Mouse (Mus musculus): ENCODE measurements around the gene Fam120a. TPM values are rescaled to one million over a fixed set of nuclear protein-coding genes. Genes with fewer than 3 reads are reported as not detected.

Gene Fam120a
- polyA plus RNA-seq, 1 experiment from 2014 or later, result 19.3 TPM

GRCm38 (mm10) chr13:48864673-48865356 is 103.0 kb downstream of the Fam120a start:
- Histone ChIP-seq H3K4me2 (replicated peaks) (no peak overlapping the region), H3K9me3 (peaks cover 3% of the 10 kb centered on the region; the same call in 1 of the 2 replicates), H3K9ac (no peak overlapping the region), H3K36me3 (0 out of 2 replicates have a peak, but pooled peaks cover 2% of the 10 kb centered on the region), H3K4me1 (peaks cover 48% of the 10 kb centered on the region), H3K27ac (no peak overlapping the region), H3K27me3 (no peaks in the 10 kb centered on the region), H3K4me3 (no peak overlapping the region)
- ATAC-seq (ENCODE audit: insufficient number of reproducible peaks, insufficient read depth, low FRiP score, low TSS enrichment), result no peak
- WGBS, result 73% methylated on average over 12 of the region's 12 CpGs

- H3K9ac ChIP-seq, result no peak overlapping the region
- peaks cover 48% of the 10 kb centered on the region for H3K4me1 ChIP-seq
- no peak overlapping the region for H3K4me2 ChIP-seq (replicated peaks)
- ATAC-seq (ENCODE audit: insufficient number of reproducible peaks, insufficient read depth, low FRiP score, low TSS enrichment), result no peak
- peaks cover 3% of the 10 kb centered on the region; the same call in 1 of the 2 replicates for H3K9me3 ChIP-seq
- H3K36me3 ChIP-seq, result 0 out of 2 replicates have a peak, but pooled peaks cover 2% of the 10 kb centered on the region
- H3K27ac ChIP-seq, result peak overlapping the region; percentile 30; the same call in 1 of the 2 replicates
- no peaks in the 10 kb centered on the region for H3K27me3 ChIP-seq
- H3K4me3 ChIP-seq, result no peak overlapping the region
- 50% methylated on average over 9 of the region's 9 CpGs for WGBS
Observed at GRCm38 (mm10) chr13:48863556-48863955, 104.3 kb downstream of the Fam120a start.

GRCm38 (mm10) chr13:48861913-48862312 is 105.9 kb downstream of the Fam120a start:
- Histone ChIP-seq H3K36me3 (0 out of 2 replicates have a peak, but pooled peaks cover 2% of the 10 kb centered on the region), H3K27me3 (no peaks in the 10 kb centered on the region), H3K27ac (no peak overlapping the region), H3K4me1 (peaks cover 57% of the 10 kb centered on the region), H3K9ac (no peak overlapping the region), H3K4me2 (replicated peaks) (no peak overlapping the region), H3K4me3 (no peak overlapping the region), H3K9me3 (peaks cover 3% of the 10 kb centered on the region; the same call in 1 of the 2 replicates)
- no peak for ATAC-seq (ENCODE audit: insufficient number of reproducible peaks, insufficient read depth, low FRiP score, low TSS enrichment)
- WGBS, result 89% methylated on average over 1 of the region's 1 CpGs

- H3K36me3 ChIP-seq, result 0 out of 2 replicates have a peak, but pooled peaks cover 2% of the 10 kb centered on the region
- no peaks in the 10 kb centered on the region for H3K27me3 ChIP-seq
- ATAC-seq (ENCODE audit: insufficient number of reproducible peaks, insufficient read depth, low FRiP score, low TSS enrichment), result no peak
- H3K9me3 ChIP-seq, result peaks cover 3% of the 10 kb centered on the region; the same call in 1 of the 2 replicates
- no peak overlapping the region for H3K27ac ChIP-seq
- H3K4me3 ChIP-seq, result no peak overlapping the region
- H3K4me2 ChIP-seq (replicated peaks), result no peak overlapping the region
- WGBS, result 72% methylated on average over 4 of the region's 4 CpGs
- H3K4me1 ChIP-seq, result peaks cover 67% of the 10 kb centered on the region
- H3K9ac ChIP-seq, result no peak overlapping the region
Observed at GRCm38 (mm10) chr13:48858779-48859178, 109.0 kb downstream of the Fam120a start.

GRCm38 (mm10) chr13:48858054-48858453 is 109.8 kb downstream of the Fam120a start:
- no peak overlapping the region for H3K9ac ChIP-seq
- no peak overlapping the region for H3K27ac ChIP-seq
- no peaks in the 10 kb centered on the region for H3K27me3 ChIP-seq
- no peak for ATAC-seq (ENCODE audit: insufficient number of reproducible peaks, insufficient read depth, low FRiP score, low TSS enrichment)
- H3K4me3 ChIP-seq, result no peak overlapping the region
- no peak overlapping the region for H3K4me2 ChIP-seq (replicated peaks)
- peaks cover 66% of the 10 kb centered on the region for H3K4me1 ChIP-seq
- 0 out of 2 replicates have a peak, but pooled peaks cover 2% of the 10 kb centered on the region for H3K36me3 ChIP-seq
- H3K9me3 ChIP-seq, result peaks cover 3% of the 10 kb centered on the region; the same call in 1 of the 2 replicates
- WGBS, result 65% methylated on average over 6 of the region's 6 CpGs

GRCm38 (mm10) chr13:48857246-48857932 is 110.4 kb downstream of the Fam120a start:
- ATAC-seq (ENCODE audit: insufficient number of reproducible peaks, insufficient read depth, low FRiP score, low TSS enrichment), result no peak
- no peak overlapping the region for H3K9ac ChIP-seq
- no peaks in the 10 kb centered on the region for H3K27me3 ChIP-seq
- peaks cover 66% of the 10 kb centered on the region for H3K4me1 ChIP-seq
- WGBS, result 45% methylated on average over 7 of the region's 7 CpGs
- no peak overlapping the region for H3K27ac ChIP-seq
- H3K9me3 ChIP-seq, result peaks cover 3% of the 10 kb centered on the region; the same call in 1 of the 2 replicates
- H3K36me3 ChIP-seq, result 0 out of 2 replicates have a peak, but pooled peaks cover 2% of the 10 kb centered on the region
- H3K4me2 ChIP-seq (replicated peaks), result no peak overlapping the region
- H3K4me3 ChIP-seq, result no peak overlapping the region

- peaks cover 71% of the 10 kb centered on the region for H3K4me1 ChIP-seq
- whole genome bisulfite sequencing, result 44% methylated on average over 3 of the region's 3 CpGs
- no peaks in the 10 kb centered on the region for H3K36me3 ChIP-seq
- no peaks in the 10 kb centered on the region for H3K9me3 ChIP-seq
- no peaks in the 10 kb centered on the region for H3K27me3 ChIP-seq
- H3K4me3 ChIP-seq, result no peak overlapping the region
- no peak overlapping the region; the same call in 1 of the 2 replicates for H3K27ac ChIP-seq
- H3K4me2 ChIP-seq (replicated peaks), result no peak overlapping the region
- ATAC-seq (ENCODE audit: insufficient number of reproducible peaks, insufficient read depth, low FRiP score, low TSS enrichment), result no peak
- H3K9ac ChIP-seq, result no peak overlapping the region
Observed at GRCm38 (mm10) chr13:48853947-48854346, 113.9 kb downstream of the Fam120a start.

GRCm38 (mm10) chr13:48853475-48853874 is 114.3 kb downstream of the Fam120a start:
- 26% methylated on average over 2 of the region's 2 CpGs for WGBS
- Histone ChIP-seq H3K4me1 (peaks cover 66% of the 10 kb centered on the region), H3K9me3 (no peaks in the 10 kb centered on the region), H3K9ac (no peak overlapping the region), H3K27ac (no peak overlapping the region; the same call in 1 of the 2 replicates), H3K4me3 (no peak overlapping the region), H3K36me3 (no peaks in the 10 kb centered on the region), H3K27me3 (no peaks in the 10 kb centered on the region), H3K4me2 (replicated peaks) (no peak overlapping the region)
- no peak for ATAC-seq (ENCODE audit: insufficient number of reproducible peaks, insufficient read depth, low FRiP score, low TSS enrichment)

GRCm38 (mm10) chr13:48852859-48853258 is 115.0 kb downstream of the Fam120a start:
- no peak for ATAC-seq (ENCODE audit: insufficient number of reproducible peaks, insufficient read depth, low FRiP score, low TSS enrichment)
- WGBS, result 71% methylated on average over 3 of the region's 3 CpGs

GRCm38 (mm10) chr13:48851719-48852118 is 116.1 kb downstream of the Fam120a start:
- H3K9ac ChIP-seq, result no peak overlapping the region
- H3K36me3 ChIP-seq, result no peaks in the 10 kb centered on the region
- H3K9me3 ChIP-seq, result no peaks in the 10 kb centered on the region
- ATAC-seq (ENCODE audit: insufficient number of reproducible peaks, insufficient read depth, low FRiP score, low TSS enrichment), result no peak
- no peak overlapping the region for H3K27ac ChIP-seq
- no peaks in the 10 kb centered on the region for H3K27me3 ChIP-seq
- H3K4me2 ChIP-seq (replicated peaks), result no peak overlapping the region
- 90% methylated on average over 5 of the region's 5 CpGs for WGBS
- no peak overlapping the region for H3K4me3 ChIP-seq
- peaks cover 49% of the 10 kb centered on the region for H3K4me1 ChIP-seq

More at GRCm38 (mm10) chr13:48852859-48853258, 115.0 kb downstream of the Fam120a start:
- H3K36me3 ChIP-seq, result no peaks in the 10 kb centered on the region
- no peak overlapping the region for H3K9ac ChIP-seq
- no peak overlapping the region for H3K27ac ChIP-seq
- H3K4me1 ChIP-seq, result peaks cover 60% of the 10 kb centered on the region
- H3K4me3 ChIP-seq, result no peak overlapping the region
- H3K9me3 ChIP-seq, result no peaks in the 10 kb centered on the region
- no peaks in the 10 kb centered on the region for H3K27me3 ChIP-seq
- no peak overlapping the region for H3K4me2 ChIP-seq (replicated peaks)

- no peaks in the 10 kb centered on the region for H3K36me3 ChIP-seq
- H3K9me3 ChIP-seq, result no peaks in the 10 kb centered on the region
- H3K9ac ChIP-seq, result no peak overlapping the region
- 72% methylated on average over 8 of the region's 8 CpGs for WGBS
- H3K4me1 ChIP-seq, result peaks cover 46% of the 10 kb centered on the region
- H3K4me2 ChIP-seq (replicated peaks), result no peak overlapping the region
- ATAC-seq (ENCODE audit: insufficient number of reproducible peaks, insufficient read depth, low FRiP score, low TSS enrichment), result no peak
- no peaks in the 10 kb centered on the region for H3K27me3 ChIP-seq
- H3K27ac ChIP-seq, result no peak overlapping the region
- H3K4me3 ChIP-seq, result no peak overlapping the region
Observed at GRCm38 (mm10) chr13:48850771-48851170, 117.0 kb downstream of the Fam120a start.

- H3K9me3 ChIP-seq, result no peaks in the 10 kb centered on the region
- H3K36me3 ChIP-seq, result no peaks in the 10 kb centered on the region
- no peak overlapping the region for H3K9ac ChIP-seq
- H3K4me1 ChIP-seq, result peaks cover 42% of the 10 kb centered on the region
- 84% methylated on average over 2 of the region's 2 CpGs for WGBS
- H3K4me3 ChIP-seq, result no peak overlapping the region
- no peaks in the 10 kb centered on the region for H3K27me3 ChIP-seq
- H3K4me2 ChIP-seq (replicated peaks), result no peak overlapping the region
- no peak overlapping the region for H3K27ac ChIP-seq
- no peak for ATAC-seq (ENCODE audit: insufficient number of reproducible peaks, insufficient read depth, low FRiP score, low TSS enrichment)
Observed at GRCm38 (mm10) chr13:48850326-48850725, 117.5 kb downstream of the Fam120a start.
